In genomic region chr14:26970439-26970932, GRCm38 (mm10) we compare ENCODE assay signal across 8 mouse cellular contexts. TPM values are rescaled to one million over a fixed set of nuclear protein-coding genes. Genes with fewer than 3 reads are reported as not detected.
DNase-seq lines count a peak whose midpoint lies in the region; ATAC-seq and TF ChIP-seq lines count a peak whose summit lies in the region.

No protein-coding gene starts in this region.

- peak; percentile 96 for TF ChIP-seq POLR2A in CH12.LX (IDR thresholded peaks at IDR 0.05; ENCODE audit: low read depth, low read length)

- dilution Hi-C loops in CH12.LX (cut with MboI; ENCODE audit: extremely low pct_ligation_motif_present, extremely low pct_unique_long_range_greater_than_20kb, low sequenced_read_pairs) = no loop called here

- no peak for TF ChIP-seq RAD21 in CH12.LX (IDR thresholded peaks at IDR 0.05; ENCODE audit: low read depth, low read length)

- peaks cover 4% of the 10 kb centered on the region for H3K27me3 ChIP-seq in CH12.LX (replicated peaks)
- 0 out of 2 replicates have a peak, but pooled peaks cover 4% of the 10 kb centered on the region for H3K27me3 ChIP-seq in forebrain, embryonic 12.5 days
- H3K27me3 ChIP-seq in heart, postnatal 0 days (ENCODE audit: control insufficient read depth, insufficient read depth, low read length) = no peaks in the 10 kb centered on the region
- no peaks in the 10 kb centered on the region for H3K27me3 ChIP-seq in liver, postnatal 0 days (ENCODE audit: insufficient read depth, low read length)
- no peaks in the 10 kb centered on the region for H3K27me3 ChIP-seq in neural tube, embryonic 14.5 days (ENCODE audit: control insufficient read depth, insufficient read depth, low read length)

- H3K9me3 ChIP-seq in CH12.LX (replicated peaks; ENCODE audit: low read length) = peaks cover 2% of the 10 kb centered on the region
- no peaks in the 10 kb centered on the region for H3K9me3 ChIP-seq in forebrain, embryonic 12.5 days
- no peaks in the 10 kb centered on the region for H3K9me3 ChIP-seq in heart, postnatal 0 days (replicated peaks; ENCODE audit: control insufficient read depth, low read length)
- H3K9me3 ChIP-seq in liver, postnatal 0 days (ENCODE audit: low read length) = no peaks in the 10 kb centered on the region
- H3K9me3 ChIP-seq in neural tube, embryonic 14.5 days (ENCODE audit: control insufficient read depth, low read length) = no peaks in the 10 kb centered on the region

- H3K4me2 ChIP-seq in CH12.LX (ENCODE audit: insufficient read depth, low read depth, poor library complexity, severe bottlenecking) = peak overlapping the region; percentile 75; the same call in 1 of the 2 replicates
- H3K4me2 ChIP-seq in forebrain, embryonic 12.5 days = peak overlapping the region; percentile 60
- peak overlapping the region; percentile 68 for H3K4me2 ChIP-seq in heart, postnatal 0 days (ENCODE audit: low read depth, low read length)
- H3K4me2 ChIP-seq in liver, postnatal 0 days (ENCODE audit: low read depth, low read length) = peak overlapping the region; percentile 93
- peak overlapping the region; percentile 38 for H3K4me2 ChIP-seq in neural tube, embryonic 14.5 days (ENCODE audit: low read depth, low read length)

- no peak for TF ChIP-seq EP300 in CH12.LX (IDR thresholded peaks at IDR 0.05; ENCODE audit: low read length)
- no peak for TF ChIP-seq EP300 in heart, postnatal 0 days (IDR thresholded peaks at IDR 0.05; ENCODE audit: low read depth)
- no peak for TF ChIP-seq EP300 in liver, postnatal 0 days (IDR thresholded peaks at IDR 0.05; ENCODE audit: low read depth)

- H3K4me3 ChIP-seq in CH12.LX (replicated peaks in 1 of 3; ENCODE audit: low read depth in 2 of 3, low read length in 2 of 3, poor library complexity in 1 of 3) = peak overlapping the region; percentile 87 to 92 (median 90)
- H3K4me3 ChIP-seq in forebrain, embryonic 12.5 days (replicated peaks) = peak overlapping the region; percentile 94
- H3K4me3 ChIP-seq in heart, postnatal 0 days (ENCODE audit: low read depth, low read length) = peak overlapping the region; percentile 88
- peak overlapping the region; percentile 96 for H3K4me3 ChIP-seq in liver, postnatal 0 days (ENCODE audit: low read depth, low read length)
- H3K4me3 ChIP-seq in neural tube, embryonic 14.5 days (ENCODE audit: low read depth, low read length) = peak overlapping the region; percentile 92

- H3K4me1 ChIP-seq in CH12.LX (ENCODE audit: control insufficient read depth in 1 of 2, insufficient read depth in 2 of 2) = peaks cover 6 to 20% of the 10 kb centered on the region in 2 experiments; a peak in 2 of 4 replicates
- H3K4me1 ChIP-seq in forebrain, embryonic 12.5 days = peaks cover 11% of the 10 kb centered on the region
- H3K4me1 ChIP-seq in heart, postnatal 0 days (ENCODE audit: control insufficient read depth, insufficient read depth) = peaks cover 4% of the 10 kb centered on the region; the same call in 1 of the 2 replicates
- H3K4me1 ChIP-seq in liver, postnatal 0 days (ENCODE audit: insufficient read depth) = peaks cover 18% of the 10 kb centered on the region
- H3K4me1 ChIP-seq in neural tube, embryonic 14.5 days (ENCODE audit: control insufficient read depth, insufficient read depth, low read length) = peaks cover 9% of the 10 kb centered on the region

- peak; percentile 89 for DNase-seq in CH12.LX (ENCODE audit: extremely low read depth)
- DNase-seq in c-Kit-positive CD71-positive TER-119-positive erythroid progenitor cells, embryonic 14.5 days (ENCODE audit: low spot score) = peak; percentile 90
- DNase-seq in heart, postnatal 0 days (ENCODE audit: low spot score) = peak; percentile 94
- peak; percentile 99 to 100 for DNase-seq in kidney, postnatal 4 days
- DNase-seq in liver, postnatal 0 days = peak; percentile 98
- DNase-seq in testis, postnatal 10 days (ENCODE audit: low spot score) = peak; percentile 99

- peak; percentile 98 for ATAC-seq in forebrain, embryonic 12.5 days (ENCODE audit: low FRiP score)
- peak; percentile 98 for ATAC-seq in heart, postnatal 0 days (ENCODE audit: insufficient read depth, low read depth)
- peak; percentile 98 for ATAC-seq in liver, postnatal 0 days
- ATAC-seq in neural tube, embryonic 14.5 days (ENCODE audit: low read depth) = peak; percentile 99

- no peak for TF ChIP-seq CTCF in CH12.LX (conservative IDR thresholded peaks at IDR 0.05 in 1 of 2, IDR thresholded peaks at IDR 0.05 in 1 of 2; ENCODE audit: low read depth in 2 of 2, low read length in 2 of 2)
- TF ChIP-seq CTCF in heart, postnatal 0 days (IDR thresholded peaks at IDR 0.05; ENCODE audit: low read depth) = no peak
- TF ChIP-seq CTCF in liver, postnatal 0 days (IDR thresholded peaks at IDR 0.05; ENCODE audit: low read depth) = no peak

- no peak overlapping the region for H3K27ac ChIP-seq in CH12.LX (ENCODE audit: insufficient read depth, low read depth)
- peak overlapping the region; percentile 90 for H3K27ac ChIP-seq in forebrain, embryonic 12.5 days
- H3K27ac ChIP-seq in heart, postnatal 0 days (ENCODE audit: low read depth) = peak overlapping the region; percentile 86
- H3K27ac ChIP-seq in liver, postnatal 0 days (ENCODE audit: low read depth) = peak overlapping the region; percentile 90
- peak overlapping the region; percentile 93 for H3K27ac ChIP-seq in neural tube, embryonic 14.5 days (ENCODE audit: low read depth, low read length)

- H3K9ac ChIP-seq in CH12.LX (ENCODE audit: insufficient read depth, low read depth) = peak overlapping the region; percentile 82
- H3K9ac ChIP-seq in forebrain, embryonic 12.5 days = peak overlapping the region; percentile 88
- H3K9ac ChIP-seq in heart, postnatal 0 days (replicated peaks; ENCODE audit: low read depth, low read length) = peak overlapping the region; percentile 89
- peak overlapping the region; percentile 94 for H3K9ac ChIP-seq in liver, postnatal 0 days (replicated peaks)
- peak overlapping the region; percentile 72 for H3K9ac ChIP-seq in neural tube, embryonic 14.5 days (replicated peaks; ENCODE audit: low read depth, low read length)

- peaks cover 15% of the 10 kb centered on the region for H3K79me2 ChIP-seq in CH12.LX (replicated peaks; ENCODE audit: control insufficient read depth, extremely low read depth, insufficient read depth, poor library complexity, severe bottlenecking)

- in situ Hi-C loops in CH12.LX (cut with MboI; ENCODE audit: low pct_ligation_motif_present, low pct_unique_long_range_greater_than_20kb, low sequenced_read_pairs) = no loop called here

- under 1% methylated on average over 48 of the region's 53 CpGs for WGBS in forebrain, embryonic 12.5 days
- WGBS in heart, postnatal 0 days = 0% methylated on average over 45 of the region's 53 CpGs
- under 1% methylated on average over 38 of the region's 53 CpGs for WGBS in liver, postnatal 0 days (ENCODE audit: insufficient replicate concordance)
- 0% methylated on average over 51 of the region's 53 CpGs for WGBS in neural tube, embryonic 14.5 days

- no peaks in the 10 kb centered on the region for H3K36me3 ChIP-seq in CH12.LX (replicated peaks in 1 of 2; ENCODE audit: control insufficient read depth in 1 of 2, insufficient read depth in 1 of 2, low read length in 1 of 2)
- H3K36me3 ChIP-seq in forebrain, embryonic 12.5 days (replicated peaks) = no peaks in the 10 kb centered on the region
- H3K36me3 ChIP-seq in heart, postnatal 0 days (replicated peaks; ENCODE audit: control insufficient read depth, insufficient read depth, low read length) = no peaks in the 10 kb centered on the region
- H3K36me3 ChIP-seq in liver, postnatal 0 days (replicated peaks; ENCODE audit: insufficient read depth, low read length) = no peaks in the 10 kb centered on the region
- no peaks in the 10 kb centered on the region for H3K36me3 ChIP-seq in neural tube, embryonic 14.5 days (ENCODE audit: control insufficient read depth, insufficient read depth, low read length)

TF ChIP-seq in CH12.LX, 34 proteins besides CTCF, POLR2A, EP300 and RAD21 (continues in another document):
- peak; percentile 94 for TF ChIP-seq ZMIZ1 (IDR thresholded peaks at IDR 0.05; ENCODE audit: low read depth, low read length)
- TF ChIP-seq NRF1 (IDR thresholded peaks at IDR 0.05; ENCODE audit: low read depth, low read length) = peak; percentile 54
- TF ChIP-seq POLR2AphosphoS2 (IDR thresholded peaks at IDR 0.05; ENCODE audit: low read depth, low read length) = peak; percentile 77; the same call in 1 of the 2 replicates
- peak; percentile 21; the same call in 1 of the 2 replicates for TF ChIP-seq MEF2A (IDR thresholded peaks at IDR 0.05; ENCODE audit: borderline replicate concordance, low read depth, low read length)
- no peak for TF ChIP-seq JUN (IDR thresholded peaks at IDR 0.05; ENCODE audit: insufficient read depth, low read depth, low read length)
- TF ChIP-seq E2F4 (IDR thresholded peaks at IDR 0.05; ENCODE audit: insufficient replicate concordance, low read depth, low read length) = 0 out of 2 replicates have a peak, but pooled peaks have one; percentile 47
- TF ChIP-seq HCFC1 (IDR thresholded peaks at IDR 0.05; ENCODE audit: low read depth, low read length) = peak; percentile 46
- no peak for TF ChIP-seq KAT2A (IDR thresholded peaks at IDR 0.05; ENCODE audit: insufficient replicate concordance, low read length)
- TF ChIP-seq ELF1 (IDR thresholded peaks at IDR 0.05; ENCODE audit: low read depth, low read length) = peak; percentile 63; the same call in 1 of the 2 replicates
- TF ChIP-seq RCOR1 (conservative IDR thresholded peaks at IDR 0.05; ENCODE audit: low read depth, low read length) = no peak

RNA-seq across cellular contexts. Expression of gene Appl1, which starts 0.5 kb away (rescaled TPM):
- total RNA-seq in CH12.LX (2012; rRNA removed) (8.0 and 9.0 TPM in 2 replicates), CH12.LX (2014; rRNA removed) (11.0 and 12.6 TPM in 2 replicates)
- 11.9 and 14.7 TPM in 2 replicates for polyA plus RNA-seq in CH12.LX (2012; ENCODE audit: insufficient read length, low read depth)
- 52.0 and 54.2 TPM in 2 replicates for polyA plus RNA-seq in forebrain, embryonic 12.5 days (2016; fragmentation: Nextera tagmentation; extraction: Ambion mirVana)
- total RNA-seq in heart, postnatal 0 days (2014; rRNA removed; ENCODE audit: low replicate concordance) = 14.9 and 21.1 TPM in 2 replicates
- 26.2 and 26.8 TPM in 2 replicates for polyA plus RNA-seq in heart, postnatal 0 days (2015; fragmentation: Nextera tagmentation; extraction: Ambion mirVana)
- 8.9 and 9.6 TPM in 2 replicates for polyA plus RNA-seq in liver, postnatal 0 days (2015; fragmentation: Nextera tagmentation; extraction: Ambion mirVana)
- polyA plus RNA-seq in neural tube, embryonic 14.5 days (2014; fragmentation: Nextera tagmentation; extraction: Ambion mirVana) = 56.2 and 88.3 TPM in 2 replicates

RNA-seq across cellular contexts. Expression of gene Hesx1, which starts 23.7 kb away (rescaled TPM):
- total RNA-seq in CH12.LX (2012; rRNA removed) = 1.9 and 2.2 TPM in 2 replicates
- total RNA-seq in CH12.LX (2014; rRNA removed) = 3.6 and 3.9 TPM in 2 replicates
- polyA plus RNA-seq in CH12.LX (2012; ENCODE audit: insufficient read length, low read depth) = 3.4 and 4.3 TPM in 2 replicates
- not detected in 2 replicates for polyA plus RNA-seq in forebrain, embryonic 12.5 days (2016; fragmentation: Nextera tagmentation; extraction: Ambion mirVana)
- not detected in 2 replicates for total RNA-seq in heart, postnatal 0 days (2014; rRNA removed; ENCODE audit: low replicate concordance)
- polyA plus RNA-seq in heart, postnatal 0 days (2015; fragmentation: Nextera tagmentation; extraction: Ambion mirVana) = 0.16 TPM in 1 of 2 replicates, not detected in the other
- 1.5 and 2.3 TPM in 2 replicates for polyA plus RNA-seq in liver, postnatal 0 days (2015; fragmentation: Nextera tagmentation; extraction: Ambion mirVana)
- polyA plus RNA-seq in neural tube, embryonic 14.5 days (2014; fragmentation: Nextera tagmentation; extraction: Ambion mirVana) = not detected in 2 replicates

Comparison
In these comparisons a context has a peak if more than half of its experiments do, and no peak if none do; other contexts are left out.
1. H3K4me2 ChIP-seq: peak in every context shown above with its lines; median percentile 93 in liver, postnatal 0 days; 75 in CH12.LX; 68 in heart, postnatal 0 days; 60 in forebrain, embryonic 12.5 days; 38 in neural tube, embryonic 14.5 days.